Mouse (Mus musculus) mouse embryonic stem cell (cell line): ENCODE data around the gene Rtkn.

Experiments used
- in situ Hi-C, 2 experiments: fragments of 300-500 bp; cut with MboI; formaldehyde crosslinking; loops; 1 replicate in 1 of 2; 3 replicates in 1 of 2; pipeline ENCODE4 v1.14.3; 2019 to 2020; ENCODE audit warnings: low sequenced_read_pairs in 2 of 2, low pct_unique_long_range_greater_than_20kb in 1 of 2, mixed read lengths in 1 of 2; ENCODE audit not compliant: unreplicated experiment in 1 of 2

Gene Rtkn

DNA sequence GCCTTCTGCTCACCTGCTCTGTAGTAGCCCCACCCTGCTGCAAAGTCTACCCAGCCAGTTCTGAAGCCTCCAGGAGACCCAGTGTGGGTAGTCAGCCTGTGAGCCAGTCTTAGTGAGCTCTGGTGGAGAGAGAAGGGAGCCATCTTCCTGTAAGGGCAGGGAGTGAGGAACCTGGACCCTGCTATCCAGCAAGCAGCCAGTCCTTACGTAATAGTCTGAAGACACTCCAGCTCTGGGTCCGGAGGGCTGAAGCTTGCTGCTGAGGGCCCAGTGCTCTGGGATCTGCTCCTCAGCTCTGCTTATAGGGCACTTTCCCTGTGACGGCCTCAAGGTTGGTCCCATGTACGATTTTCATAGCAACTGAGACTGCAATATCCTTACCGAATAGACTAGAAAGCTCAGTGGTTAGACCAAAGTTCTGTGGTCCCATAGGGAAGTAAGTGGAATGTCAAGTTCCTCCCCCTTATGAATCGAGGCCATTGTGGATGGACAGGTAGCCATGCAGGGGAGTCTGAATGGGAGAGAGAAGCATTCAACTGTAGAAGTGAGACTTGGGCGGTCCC is at the start of gene Rtkn:
Gene Rtkn (plus strand): TSS at position 513 of the 563 bp plus-strand sequence.
- in situ Hi-C loops: no loop called here

DNA sequence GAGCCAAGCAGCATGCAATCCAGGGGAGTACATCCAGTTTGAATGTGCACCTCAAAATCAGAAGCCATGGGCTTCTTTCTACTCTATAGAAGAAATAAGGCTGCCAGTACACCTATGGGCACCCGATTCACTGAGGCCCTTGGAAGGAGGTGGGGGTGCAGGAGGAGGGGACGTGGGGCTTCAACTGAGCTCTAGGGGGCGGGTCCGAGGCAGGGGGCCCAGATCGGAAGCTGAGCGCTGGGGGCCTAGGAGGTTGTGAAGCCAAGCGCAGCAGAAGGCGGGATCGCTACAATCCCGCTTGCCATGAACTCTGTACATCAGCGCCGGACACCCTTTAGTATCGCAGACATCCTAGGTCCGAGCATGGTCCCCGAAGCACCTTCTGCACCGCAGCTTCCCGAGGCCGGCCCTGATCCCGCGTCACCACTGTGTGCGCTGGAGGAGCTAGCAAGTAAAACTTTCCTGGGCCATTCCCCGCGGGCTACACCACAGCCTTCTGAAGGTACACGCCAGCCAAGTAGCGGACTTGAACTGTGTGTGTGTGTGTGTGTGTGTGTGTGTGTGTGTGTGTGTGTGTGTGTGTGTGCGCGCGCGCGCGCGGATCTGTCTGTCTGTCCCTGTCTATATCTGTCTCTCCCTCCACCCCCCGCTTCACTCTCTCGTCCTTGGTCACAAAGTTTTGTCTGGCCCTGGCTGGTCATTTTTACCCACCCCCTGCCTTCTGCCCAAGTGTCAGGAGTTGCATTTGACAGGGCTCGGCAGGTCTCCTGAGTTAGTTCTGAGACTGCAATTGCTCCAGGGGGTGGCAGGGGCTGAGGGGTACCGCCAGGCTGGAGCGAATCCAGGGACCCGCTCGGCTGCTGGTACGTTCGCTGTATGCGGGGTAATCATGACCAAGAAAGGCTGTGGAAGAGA is 48.9 kb upstream of the Rtkn start, which contains the start of gene Lbx2:
Gene Lbx2 (plus strand): TSS at position 247 of the 915 bp plus-strand sequence.
- in situ Hi-C loops: no loop called here

DNA sequence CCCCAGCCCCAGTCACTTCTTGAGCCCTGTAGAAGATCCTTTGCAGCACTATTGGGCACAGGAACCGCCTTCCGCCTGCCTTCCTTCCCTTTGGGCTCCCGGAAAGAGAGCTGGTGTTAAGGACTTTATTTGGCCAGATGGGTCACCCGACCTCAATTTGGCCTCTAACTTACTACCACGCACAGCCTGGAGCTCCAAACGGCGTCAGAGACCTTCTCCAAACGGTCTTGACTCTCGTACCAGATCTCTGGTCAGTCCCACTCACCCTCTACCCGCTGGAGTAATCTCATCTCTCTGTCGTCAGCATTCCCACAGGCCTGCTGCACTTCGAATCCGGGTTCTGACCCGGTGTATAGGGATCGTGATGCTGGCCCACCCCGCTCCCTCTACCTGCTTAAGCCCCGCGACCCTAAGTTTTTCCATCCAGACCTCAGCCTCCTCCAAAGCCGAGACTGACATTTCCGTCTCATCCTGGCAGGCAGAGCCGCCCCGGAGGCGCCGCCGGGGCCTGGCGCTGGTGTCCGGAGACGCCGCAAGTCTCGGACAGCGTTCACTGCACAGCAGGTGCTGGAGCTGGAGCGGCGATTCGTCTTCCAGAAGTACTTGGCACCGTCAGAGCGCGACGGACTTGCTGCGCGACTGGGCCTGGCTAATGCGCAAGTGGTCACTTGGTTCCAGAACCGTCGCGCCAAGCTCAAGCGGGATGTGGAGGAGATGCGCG is 47.9 kb upstream of the Rtkn start:
- in situ Hi-C loops: no loop called here

DNA sequence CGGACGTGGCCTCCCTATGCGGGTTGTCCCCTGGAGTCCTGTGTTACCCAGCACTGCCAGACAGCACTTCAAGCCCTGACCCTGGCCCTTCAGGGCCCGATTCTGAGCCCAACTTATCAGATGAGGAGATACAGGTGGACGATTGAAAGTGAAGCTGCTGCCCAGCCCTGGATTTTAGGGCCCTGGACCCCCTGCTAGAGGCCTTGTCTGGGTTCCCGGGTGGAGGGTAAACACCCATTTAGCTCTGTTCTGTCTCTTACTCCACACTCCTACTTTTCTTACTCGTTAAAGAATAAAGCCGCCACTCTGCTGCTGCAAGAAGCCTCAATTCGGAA is 47.4 kb upstream of the Rtkn start:
- in situ Hi-C loops: no loop called here

GRCm38 (mm10) chr6:83092416-83093127 is 42.7 kb upstream of the Rtkn start:
- in situ Hi-C loops: no loop called here

DNA sequence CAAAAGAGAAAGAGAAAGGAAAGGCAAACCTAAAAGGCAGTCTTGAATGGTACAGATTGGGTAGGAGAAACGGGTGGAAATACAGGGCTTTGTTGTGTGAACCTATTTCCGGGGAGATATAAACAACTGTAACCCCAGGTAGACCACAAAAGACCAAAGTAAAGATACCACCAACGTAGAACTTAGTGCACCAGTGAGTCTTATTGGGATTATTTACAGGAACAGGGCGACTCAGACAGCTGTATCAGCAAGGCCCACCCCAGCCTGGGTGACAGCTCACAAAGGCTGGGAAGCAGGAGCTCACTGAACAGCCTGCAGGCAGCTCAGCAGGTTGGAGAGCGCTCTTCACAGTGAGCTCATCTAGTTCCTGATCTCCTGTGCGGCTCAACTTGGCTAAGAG is 39.3 kb upstream of the Rtkn start:
- in situ Hi-C loops: no loop called here

- in situ Hi-C loops: no loop called here
Measured at GRCm38 (mm10) chr6:83098411-83098810, 36.9 kb upstream of the Rtkn start.

- in situ Hi-C loops: loop anchor here in 1 of 2 experiments (5.0 kb wide), 1 partner anchor 94 kb away; no protein-coding TSS in a partner anchor
Measured at GRCm38 (mm10) chr6:83101316-83101687, 34.0 kb upstream of the Rtkn start, which contains the start of the genes Ccdc142 and Gm42688. Ccdc142 (plus strand) TSS chr6:83101601. Gm42688 (plus strand) TSS chr6:83101617.

DNA sequence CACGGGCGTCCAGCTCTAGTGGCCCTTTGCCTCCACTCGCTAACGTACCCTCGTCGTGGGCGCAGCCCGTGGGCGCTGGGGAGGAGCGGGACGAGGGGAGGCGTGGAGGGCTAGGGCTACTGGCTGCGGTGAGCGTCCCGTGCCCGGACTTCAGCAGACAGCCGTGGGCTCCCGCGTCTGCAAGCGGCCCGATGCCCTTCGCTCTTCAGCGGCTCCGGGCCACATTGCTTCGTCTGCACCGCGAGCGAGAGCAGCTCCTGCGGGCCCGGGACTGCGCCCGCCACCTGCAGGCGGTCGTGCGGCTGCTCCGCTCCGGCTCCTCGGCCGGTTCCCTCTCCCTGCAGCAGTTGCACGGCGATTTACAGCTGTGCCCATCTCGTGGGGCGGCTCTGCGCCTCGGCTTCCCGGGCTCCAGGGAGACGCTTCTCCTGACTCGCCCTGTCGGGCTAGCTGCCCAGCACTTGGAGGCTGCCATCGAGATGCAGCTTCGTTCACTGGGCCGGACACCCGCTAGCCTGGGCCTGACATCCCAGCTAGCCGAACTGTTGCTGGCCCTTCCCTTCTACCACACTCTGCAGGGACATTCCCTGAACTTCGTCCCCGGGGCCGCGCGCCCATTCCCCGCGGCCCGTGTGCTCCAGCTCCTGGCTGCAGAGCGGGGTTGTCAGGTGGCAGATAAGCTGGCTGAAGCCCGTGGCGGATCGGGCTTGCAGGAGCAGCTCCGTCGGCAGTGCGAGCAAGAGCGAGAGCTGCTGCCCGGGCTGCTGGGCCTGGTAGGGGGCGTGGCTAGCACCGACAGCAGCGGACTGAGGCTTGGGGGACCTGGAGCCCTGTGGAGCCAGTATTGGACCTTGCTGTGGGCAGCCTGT is 33.3 kb upstream of the Rtkn start:
- in situ Hi-C loops: loop anchor here in 1 of 2 experiments (5.0 kb wide), 1 partner anchor 95 kb away; no protein-coding TSS in a partner anchor

GRCm38 (mm10) chr6:83103130-83103650 is 32.1 kb upstream of the Rtkn start:
- in situ Hi-C loops: loop anchor here in 1 of 2 experiments (5.0 kb wide), 1 partner anchor 96 kb away; no protein-coding TSS in a partner anchor

GRCm38 (mm10) chr6:83104158-83104557 is 31.1 kb upstream of the Rtkn start:
- in situ Hi-C loops: loop anchor here in 1 of 2 experiments (5.0 kb wide), 1 partner anchor 97 kb away; no protein-coding TSS in a partner anchor

GRCm38 (mm10) chr6:83107566-83108400 is 27.5 kb upstream of the Rtkn start:
- in situ Hi-C loops: no loop called here

GRCm38 (mm10) chr6:83108762-83109668 is 26.2 kb upstream of the Rtkn start, which contains the start of gene Mrpl53:
Mrpl53 (plus strand) TSS chr6:83109040.
- in situ Hi-C loops: no loop called here

DNA sequence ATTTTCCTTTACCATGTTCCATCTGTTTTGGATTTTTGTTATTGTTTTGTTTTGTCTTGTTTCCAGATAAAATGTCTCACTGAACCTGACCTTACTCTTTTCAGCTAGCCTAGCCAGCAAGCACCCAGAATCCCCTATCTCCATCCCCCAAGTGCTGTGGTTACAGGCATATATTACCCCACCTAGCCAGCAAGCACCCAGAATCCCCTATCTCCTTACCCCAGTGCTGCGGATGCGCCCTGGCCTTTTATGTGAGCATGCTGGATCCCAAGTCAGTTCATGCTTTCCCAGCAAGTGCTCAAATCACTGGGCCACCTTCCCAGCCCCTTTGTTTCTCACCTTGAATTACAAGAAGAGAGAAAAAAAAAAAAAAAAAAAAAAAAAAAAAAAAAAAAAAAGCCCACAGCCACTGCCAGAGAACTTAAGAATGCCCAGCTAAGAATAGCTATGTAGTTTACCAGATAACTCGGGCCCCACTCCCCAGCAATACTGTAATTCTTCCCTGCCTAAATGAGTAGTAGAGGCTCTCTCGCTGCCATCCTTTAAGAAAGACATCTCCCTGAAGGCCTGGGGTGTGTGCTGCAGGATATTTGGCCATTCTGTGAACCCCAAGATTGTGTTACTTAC is 23.6 kb upstream of the Rtkn start:
- in situ Hi-C loops: no loop called here

DNA sequence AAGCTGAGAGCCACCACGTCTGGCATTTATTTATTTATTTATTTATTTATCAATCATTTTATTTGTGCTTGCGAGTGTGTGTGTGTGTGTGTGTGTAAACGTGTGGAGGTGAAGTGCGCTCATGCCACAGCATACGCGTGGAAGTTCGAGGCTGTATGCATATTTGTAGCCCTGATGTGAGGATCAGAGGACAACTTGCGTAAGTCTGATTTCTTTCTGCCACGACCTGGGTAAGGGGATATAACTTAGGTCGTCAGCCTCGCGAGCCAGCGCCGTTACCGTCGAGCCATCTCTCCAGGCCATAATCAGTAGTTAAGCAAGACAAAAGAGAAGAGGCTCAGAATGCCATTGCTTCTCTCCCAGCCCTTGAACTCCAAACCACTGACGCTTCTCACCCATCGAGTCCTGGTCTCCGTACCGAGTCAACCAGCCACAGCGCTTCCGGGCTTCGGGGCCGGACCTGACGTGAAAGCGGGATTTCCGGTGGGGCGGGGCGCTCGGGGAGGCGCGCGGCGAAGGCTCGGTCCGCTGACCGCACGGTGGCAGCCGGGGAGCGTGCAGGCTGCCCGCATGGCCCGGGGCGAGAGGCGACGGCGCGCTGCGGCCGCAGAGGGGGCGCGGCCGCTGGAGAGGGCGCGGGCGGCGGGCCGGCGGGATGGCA is 20.1 kb upstream of the Rtkn start, which contains the start of gene Mogs:
Gene Mogs (plus strand): TSS at position 486 of the 661 bp plus-strand sequence.
- in situ Hi-C loops: no loop called here
